Mouse (Mus musculus) ES-Bruce4 (cell line): ENCODE measurements around the gene Ric8b.

Experiments
- CTCF ChIP-seq: IDR thresholded peaks from one replicate; pipeline ENCODE4 v1.8.1; 2011; ENCODE audit warnings: low read depth, low read length
- EP300 ChIP-seq: IDR thresholded peaks from 2 replicates; pipeline ENCODE4 v1.6.1; 2011; ENCODE audit warnings: low read depth, low read length; ENCODE audit not compliant: insufficient read depth
- POLR2A ChIP-seq: IDR thresholded peaks from one replicate; pipeline ENCODE4 v1.8.1; 2011; ENCODE audit warnings: low read length; ENCODE audit not compliant: insufficient read depth

DNA sequence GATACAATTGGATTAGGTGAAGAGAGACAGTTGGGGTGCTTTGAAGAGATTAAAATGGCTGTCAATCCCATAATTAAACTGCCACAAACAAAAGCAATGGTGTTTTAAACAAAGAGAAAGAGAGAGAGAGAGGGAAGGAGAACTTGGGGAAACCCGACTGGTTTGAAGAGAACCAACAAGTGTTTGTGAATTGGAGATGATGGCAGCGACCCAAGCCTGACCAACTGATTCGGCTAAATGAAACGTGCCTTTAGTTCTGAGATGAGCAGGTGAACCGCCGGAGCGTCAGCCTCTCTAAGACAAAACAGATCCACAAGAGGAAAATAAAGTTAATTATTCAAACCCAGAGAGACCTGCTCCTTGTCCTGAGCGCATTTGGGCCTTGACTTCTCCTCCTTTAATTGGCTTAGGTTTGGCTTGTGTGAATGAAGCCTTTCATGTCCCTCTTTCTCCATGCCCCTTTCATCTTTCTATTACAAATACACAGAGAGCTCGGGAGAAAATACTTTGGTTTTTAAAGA lies 97.1 kb downstream of the Ric8b start:
- TF ChIP-seq EP300 (no peak), CTCF (no peak), POLR2A (no peak)
